Mouse (Mus musculus) spleen, postnatal 10 days (tissue): ENCODE measurements around the gene Prl3d1.
"Not testable (repeated sequence)": the region's sequence is repeated elsewhere in the genome, so short reads cannot be mapped to it uniquely, and the experiment has no call there.

Experiments used
- DNase-seq, 2 experiments: peaks; one replicate each; pipeline ENCODE4 v3.0.0; 2021 to 2022; ENCODE audit warnings: low spot score in 2 of 2

Prl3d1 gene

GRCm38 (mm10) chr13:27093890-27094289 is at the start of gene Prl3d1:
Gene Prl3d1, plus strand, starts transcription at chr13:27094190.
- DNase-seq, result not testable (repeated sequence)

DNA sequence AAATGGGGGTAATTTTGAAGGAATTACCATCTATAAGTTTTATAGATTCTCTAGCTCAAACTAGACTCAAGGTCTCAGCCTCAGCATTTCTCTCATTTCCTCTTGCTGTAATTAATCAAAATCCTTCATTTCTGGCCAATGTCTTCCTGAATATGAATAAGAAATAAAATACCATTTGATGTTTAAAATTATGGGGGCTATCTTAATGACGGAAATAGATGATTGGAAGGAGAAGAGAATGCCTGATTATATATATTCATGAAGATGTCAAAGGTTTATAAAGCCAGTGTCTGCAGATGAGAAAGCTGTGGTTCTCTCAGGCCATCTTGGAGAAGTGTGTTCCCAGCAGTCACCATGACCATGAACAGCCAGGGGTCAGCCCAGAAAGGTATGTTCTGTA is 36.7 kb upstream of the Prl3d1 start, which contains the start of gene Prl:
Gene Prl, plus strand, starts transcription at position 301 of the 400 bp plus-strand sequence.
- no peak for DNase-seq

- no peak for DNase-seq
These were observed 34.8 kb upstream of the Prl3d1 start for GRCm38 (mm10) chr13:27059177-27059576.

- DNase-seq, result not testable (repeated sequence)
These were observed 27.4 kb downstream of the Prl3d1 start, which contains the start of gene Prl3d2 for GRCm38 (mm10) chr13:27121398-27121797. Gene Prl3d2, plus strand, starts transcription at chr13:27121698.

DNA sequence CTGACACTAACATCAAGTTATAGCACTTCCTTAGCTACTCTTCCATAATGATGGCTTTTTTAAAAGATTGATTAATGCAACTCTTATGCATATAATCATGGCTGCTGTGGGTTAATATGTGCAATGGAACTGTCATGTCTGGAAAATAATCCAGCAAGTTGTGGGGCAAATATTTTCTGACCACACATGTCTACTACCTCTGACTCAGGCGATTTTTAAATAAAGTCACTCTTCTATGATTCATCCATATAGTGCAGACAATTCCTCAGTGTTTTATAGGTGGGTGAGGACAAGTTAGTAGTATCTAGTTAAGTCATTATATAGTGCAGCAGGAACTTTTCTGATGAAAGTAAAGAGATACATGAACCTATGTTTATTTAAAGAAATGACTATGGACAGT is 54.3 kb downstream of the Prl3d1 start:
- no peak for DNase-seq
